Mouse (Mus musculus) testis, postnatal 14 days (tissue): Measurements from ENCODE around the gene Col4a3.

Experiments
- DNase-seq: peaks from one replicate; pipeline ENCODE4 v3.0.0; 2021; ENCODE audit warnings: low spot score

The Col4a3 gene

DNA sequence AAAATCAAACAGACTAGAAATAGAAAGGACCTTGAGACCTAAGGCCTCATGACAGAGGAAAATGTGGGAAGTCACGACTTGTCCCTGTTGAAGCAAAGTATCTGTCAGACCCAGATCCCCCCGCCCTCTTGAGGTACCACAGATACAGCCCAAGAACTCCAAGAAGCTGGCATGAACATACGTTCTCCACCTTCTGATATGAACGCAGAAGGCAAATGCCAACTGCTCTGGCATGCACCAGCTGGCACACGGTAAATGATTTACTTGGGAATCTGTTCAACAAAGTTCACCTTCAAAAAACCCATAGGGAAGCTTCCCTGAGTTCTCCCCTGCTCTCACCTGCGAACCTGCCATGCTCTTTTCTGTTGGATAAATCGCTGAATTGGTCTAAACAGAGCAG, 19.1 kb downstream of the Col4a3 start:
- DNase-seq, result no peak

DNA sequence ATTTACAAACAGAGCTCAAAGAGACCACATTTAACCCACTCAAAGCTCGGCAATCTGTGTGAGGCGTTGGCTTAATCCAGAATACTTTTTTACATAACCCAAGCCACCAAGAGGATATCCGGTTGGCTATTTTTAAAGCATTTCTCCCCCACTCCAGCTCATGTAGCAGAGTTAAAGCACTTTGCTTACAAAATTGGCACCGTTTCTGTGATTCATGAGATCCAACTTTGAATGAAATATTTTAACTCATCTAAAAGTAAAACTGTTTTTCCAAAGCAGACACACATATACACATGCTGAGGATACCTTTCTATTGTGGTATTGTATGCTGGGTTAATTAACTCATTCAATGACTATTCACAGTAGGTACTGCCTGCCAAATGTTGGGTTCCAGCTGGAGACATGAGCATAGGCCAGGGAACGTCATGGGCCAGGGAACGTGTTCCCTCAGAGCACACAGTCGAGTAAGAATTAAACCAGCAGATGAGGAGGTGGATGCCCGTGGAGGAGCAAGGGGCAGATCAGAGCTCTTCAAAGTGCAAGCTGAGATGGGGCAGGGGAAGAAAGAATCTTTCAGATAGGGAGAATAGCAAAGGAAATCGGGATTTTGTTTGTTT, 22.0 kb downstream of the Col4a3 start:
- DNase-seq, result no peak

DNA sequence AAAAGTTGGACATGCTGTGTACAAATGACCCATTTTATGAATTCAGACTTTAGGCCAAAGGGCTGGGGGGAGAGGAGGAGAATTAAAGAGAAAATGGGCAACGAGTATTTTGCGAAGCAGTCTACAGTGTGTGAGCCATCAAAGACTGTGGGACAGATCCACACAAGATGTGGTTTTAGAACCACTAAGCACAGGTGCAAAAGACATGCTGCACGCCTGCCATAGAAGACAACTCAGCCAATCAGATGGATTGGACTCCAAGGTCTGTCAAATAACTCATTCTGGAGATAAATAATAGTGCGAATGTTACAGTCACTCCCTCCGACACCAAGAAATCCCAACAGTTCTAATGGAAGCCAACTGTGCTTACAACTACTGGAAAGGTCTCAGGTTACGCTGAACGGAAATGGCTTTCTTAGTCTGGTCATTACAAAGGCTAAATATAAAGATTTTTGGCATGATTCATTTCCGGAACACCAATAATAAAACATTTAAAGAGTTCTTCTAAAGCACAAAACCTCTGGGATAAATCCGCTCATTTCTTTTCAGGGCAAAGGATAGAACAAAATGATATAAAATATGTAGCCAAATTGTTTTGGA, 25.4 kb downstream of the Col4a3 start:
- no peak for DNase-seq

DNA sequence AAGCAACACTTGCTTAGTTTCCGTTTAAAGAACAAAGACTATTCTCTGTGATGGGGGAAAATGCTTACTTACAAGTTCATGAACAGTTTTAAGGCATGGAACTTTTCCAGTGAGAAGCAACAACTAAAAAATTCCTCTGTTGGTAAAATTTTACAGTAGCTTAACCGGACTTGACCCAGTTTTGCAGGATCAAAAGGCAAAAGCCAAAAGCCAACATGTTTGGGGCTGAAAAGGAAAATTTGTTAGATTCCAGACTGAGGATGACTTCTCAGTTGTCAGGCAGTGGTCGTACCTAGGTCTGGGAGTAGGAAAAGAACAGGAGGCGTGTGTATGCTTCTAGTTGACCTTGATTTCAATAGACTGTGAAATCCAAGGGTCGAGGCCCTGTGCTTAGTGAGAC, 31.3 kb downstream of the Col4a3 start:
- DNase-seq, result no peak

DNA sequence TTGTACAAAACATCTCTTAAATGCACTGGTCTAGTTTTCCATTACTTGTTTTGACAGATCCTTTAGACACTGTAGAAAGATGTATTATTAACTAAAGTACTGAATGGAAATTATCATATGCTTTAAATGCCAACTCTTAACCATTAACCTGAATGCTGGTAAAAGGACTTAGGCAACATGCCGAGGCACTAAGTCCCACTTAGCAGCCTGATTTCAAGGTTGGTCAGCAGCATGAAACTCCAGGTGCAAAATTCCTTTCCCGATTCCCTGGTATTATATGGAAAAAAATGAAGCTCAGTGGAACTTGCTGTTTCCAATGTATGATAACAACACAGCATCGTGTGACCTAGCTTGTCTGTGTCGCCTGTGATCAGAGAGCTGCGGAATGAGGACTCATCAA, 31.9 kb downstream of the Col4a3 start:
- DNase-seq, result no peak

DNA sequence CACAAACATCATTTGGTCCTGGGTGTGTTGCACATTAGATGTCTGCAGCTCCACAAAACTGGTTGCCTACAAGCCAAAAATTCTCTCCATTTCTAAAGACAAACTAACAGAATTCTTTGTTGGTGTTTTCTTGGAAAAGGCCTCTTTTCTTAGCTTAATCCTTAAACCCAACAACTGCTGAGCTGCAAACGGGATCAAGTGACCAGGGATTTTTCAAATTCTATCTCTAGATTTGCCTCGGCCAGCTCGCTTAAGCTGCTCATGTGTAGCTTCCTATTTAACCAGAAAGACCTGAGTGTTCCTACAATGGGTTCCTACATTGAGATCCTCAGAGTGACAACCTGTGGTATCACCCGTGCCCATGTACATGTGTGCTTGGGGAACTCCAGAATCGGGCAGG, 33.3 kb downstream of the Col4a3 start:
- no peak for DNase-seq

DNA sequence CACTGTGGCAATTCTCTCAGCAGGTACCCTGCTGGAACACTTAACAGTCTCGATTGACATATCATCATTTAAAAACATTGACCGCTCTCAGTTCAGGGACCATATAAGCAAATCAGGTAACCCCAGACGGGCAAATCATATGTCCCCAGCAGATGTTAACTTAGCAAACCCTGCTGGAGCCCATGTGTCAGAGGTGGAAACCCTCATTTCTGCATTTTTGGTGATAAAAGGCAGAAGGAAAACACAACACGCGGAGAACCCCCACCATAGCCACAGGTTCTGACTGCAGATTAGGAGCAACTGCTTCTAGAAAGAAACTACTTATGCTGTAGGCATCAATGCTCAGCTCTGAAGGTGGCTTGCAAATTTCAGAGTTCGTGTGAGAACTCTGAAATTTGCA, 38.2 kb downstream of the Col4a3 start:
- no peak for DNase-seq

DNA sequence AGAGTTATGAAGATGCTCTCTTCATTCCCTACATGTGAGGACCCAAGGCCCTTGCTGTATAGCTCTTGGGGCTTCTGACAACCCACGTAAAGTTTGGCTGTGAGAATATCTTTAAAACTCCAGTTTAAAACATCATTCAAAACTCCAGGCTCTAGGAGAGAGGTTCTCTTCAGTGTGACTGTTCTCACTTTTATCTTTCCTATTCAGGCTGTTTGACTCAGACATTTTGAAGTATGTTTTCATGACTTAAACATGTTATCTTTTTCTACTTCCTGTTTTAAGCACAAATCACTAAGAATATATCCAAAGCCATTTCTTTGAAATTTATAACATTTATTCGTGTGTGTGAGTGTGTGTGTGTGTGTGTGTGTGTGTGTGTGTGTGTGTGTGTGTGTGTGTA, 38.8 kb downstream of the Col4a3 start:
- no peak for DNase-seq

DNA sequence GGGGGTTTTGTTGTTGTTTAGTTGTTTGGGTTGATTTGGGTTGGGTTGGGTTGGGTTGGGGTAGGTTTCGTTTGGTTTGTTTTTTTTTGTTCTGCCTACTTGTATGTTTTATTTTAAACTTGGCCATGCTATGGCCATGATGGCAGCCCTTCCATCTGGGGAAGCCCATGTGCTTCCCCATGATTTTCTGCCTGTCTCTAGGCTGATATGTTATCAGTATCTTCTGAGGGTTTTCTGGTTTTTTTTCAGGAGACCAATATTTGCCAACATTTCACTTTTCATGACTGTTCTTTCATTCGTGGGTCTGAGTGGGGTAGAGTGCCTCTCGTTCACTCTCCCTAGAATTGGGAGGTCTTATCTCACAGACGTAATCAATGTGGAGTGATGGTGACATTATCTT, 40.9 kb downstream of the Col4a3 start:
- no peak for DNase-seq

DNA sequence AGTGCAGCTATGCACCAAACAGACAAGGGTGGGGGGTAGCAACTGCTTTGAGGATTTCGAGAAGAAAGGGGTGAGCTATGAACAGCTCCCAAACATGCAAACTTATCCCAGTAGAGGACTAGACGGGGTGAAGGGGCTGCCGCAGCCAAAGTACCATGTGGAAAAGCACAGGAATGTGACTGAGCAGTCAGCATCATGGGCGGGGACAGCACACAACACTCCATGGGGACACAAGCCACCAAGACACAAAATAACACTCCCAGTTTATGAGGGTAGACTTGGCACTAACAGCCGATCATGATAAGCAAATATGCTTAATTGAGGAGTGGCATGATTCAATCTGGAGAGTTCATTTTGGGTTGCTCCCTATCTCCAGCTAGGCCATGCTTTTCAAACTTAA, 42.8 kb downstream of the Col4a3 start:
- no peak for DNase-seq

DNA sequence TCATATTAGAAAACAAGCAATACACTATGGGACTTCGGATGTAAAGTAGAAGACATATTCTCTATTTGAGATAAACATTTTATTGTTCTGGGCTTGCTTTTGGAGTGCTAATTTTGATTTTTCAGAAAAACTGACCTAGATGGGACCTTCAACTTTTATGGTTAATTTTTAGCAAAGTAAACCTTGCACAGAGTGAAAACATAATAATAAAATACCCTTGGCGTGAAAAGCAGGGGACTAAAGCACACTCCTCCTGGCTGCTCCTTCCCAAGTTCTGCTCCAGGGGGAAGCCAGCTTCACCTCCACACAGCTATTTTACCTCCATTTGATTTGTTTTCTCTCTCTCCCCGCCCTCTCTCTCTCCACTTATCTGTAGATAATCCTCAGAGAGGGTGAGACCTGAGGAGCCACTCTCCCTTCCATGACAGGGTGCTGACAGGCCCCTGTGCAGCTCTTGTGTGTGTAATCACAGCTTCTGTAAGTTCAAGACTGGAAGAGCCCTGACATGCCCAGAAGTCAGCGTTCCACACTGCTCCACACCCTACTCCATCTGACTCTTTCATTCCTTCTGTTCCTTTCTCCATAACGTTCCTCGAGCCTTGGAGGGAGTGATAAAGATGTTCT, 44.6 kb downstream of the Col4a3 start:
- DNase-seq, result no peak

DNA sequence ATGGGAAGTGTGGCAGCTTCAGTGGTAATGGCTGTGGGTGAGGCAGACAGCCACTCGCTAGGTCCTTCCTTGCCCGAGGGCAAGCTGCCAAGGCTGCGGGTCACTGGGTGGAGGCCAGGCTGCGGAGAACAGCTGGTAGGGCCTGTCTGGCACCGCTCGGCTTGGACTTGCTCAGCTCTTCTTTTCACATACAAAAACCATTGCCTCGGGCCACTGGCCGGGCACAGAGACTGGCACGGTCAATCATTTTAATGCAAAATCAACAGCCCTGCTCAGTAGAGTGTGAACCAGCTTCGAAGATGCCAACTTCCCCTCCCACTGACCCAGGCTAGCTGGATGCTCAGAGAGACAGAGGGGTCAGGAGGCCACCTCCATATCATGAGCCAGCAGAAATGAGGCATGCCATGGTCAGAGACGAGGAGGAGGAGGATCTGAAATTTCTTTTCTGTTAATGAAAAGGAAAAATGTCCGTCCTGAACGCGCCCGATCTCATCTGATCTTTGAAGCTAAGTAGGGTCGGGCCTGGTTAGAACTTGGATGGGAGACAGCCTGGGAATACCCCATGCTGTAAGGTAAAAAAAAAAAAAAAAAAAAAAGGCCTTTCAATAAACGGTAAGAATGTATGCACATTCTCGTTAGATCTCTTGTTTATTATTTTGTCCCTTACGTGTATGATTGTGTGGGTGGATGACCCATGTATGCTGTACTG, 48.0 kb downstream of the Col4a3 start:
- DNase-seq, result peak; percentile 61

DNA sequence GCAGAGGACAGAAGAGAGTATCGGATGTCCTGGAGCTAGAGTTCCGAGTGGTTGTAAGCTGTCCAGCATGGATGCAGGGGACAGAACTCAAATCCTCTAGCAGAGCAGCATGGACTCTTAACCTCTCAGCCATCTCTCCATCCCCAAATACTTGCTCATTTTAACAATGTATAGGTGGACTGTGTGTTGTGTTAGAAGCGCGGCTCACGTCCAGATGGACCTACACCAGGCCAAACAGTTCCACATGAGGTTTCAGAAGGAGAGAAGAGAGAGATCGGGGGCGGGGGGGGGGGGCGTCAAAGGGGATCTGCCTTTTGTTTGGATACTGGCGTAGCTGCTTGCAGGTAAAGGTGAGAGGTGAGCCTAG, 48.5 kb downstream of the Col4a3 start:
- no peak for DNase-seq

DNA sequence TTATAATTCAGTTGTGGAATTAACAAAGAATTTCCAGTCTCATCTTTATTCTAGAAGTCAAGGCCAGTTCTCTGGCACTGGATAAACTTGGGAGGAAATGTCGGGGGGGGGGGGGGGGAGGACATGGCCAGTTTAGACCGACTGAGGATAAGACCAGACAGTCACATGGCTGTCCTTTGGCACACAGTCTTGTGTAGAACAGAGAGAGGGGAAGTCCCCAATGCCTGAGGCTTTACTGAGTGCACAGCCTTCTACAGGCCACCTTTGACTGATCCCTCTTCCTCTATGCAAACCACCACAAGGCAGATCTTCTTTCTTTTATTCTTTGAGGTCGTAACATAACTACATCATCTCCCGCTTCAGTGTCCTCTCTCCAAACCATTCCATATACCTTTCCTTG, 49.6 kb downstream of the Col4a3 start:
- DNase-seq, result peak; percentile 45

DNA sequence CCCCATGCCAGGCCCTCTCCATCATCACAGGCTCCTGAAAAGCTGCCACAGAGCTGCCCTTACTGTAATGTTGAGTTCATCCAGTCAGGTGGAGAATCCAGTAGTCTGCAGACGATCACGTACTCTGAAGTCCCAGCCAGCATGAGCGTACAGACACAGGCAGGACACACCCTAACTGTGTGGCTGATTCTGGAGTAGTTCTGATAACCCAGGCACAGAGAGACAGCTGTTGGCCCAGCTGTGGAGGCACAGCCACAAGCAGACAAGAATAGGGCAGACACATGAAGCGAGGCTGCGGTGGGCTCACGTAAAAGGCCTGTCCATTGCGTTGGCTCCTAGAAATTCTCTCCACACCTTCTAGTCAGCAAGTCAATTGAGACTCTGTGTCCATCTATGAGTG, 50.7 kb downstream of the Col4a3 start:
- no peak for DNase-seq

DNA sequence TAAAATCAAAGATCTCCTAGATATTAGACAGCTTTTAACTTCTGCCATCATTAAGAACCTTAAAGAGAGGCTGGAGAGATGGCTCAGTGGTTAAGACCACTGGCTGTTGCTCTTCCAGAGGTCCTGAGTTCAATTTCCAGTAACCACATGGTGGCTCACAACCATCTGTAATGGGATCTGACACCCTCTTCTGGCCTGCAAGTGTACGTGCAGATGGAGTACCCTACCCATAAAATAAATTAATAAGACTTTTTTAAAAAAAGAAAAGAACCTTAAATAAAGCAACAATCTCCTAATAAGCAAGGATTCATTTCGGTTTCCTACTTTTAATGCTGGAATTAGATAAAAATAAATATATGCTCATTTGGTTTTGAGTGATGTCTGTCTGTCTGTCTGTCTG, 51.7 kb downstream of the Col4a3 start:
- no peak for DNase-seq

DNA sequence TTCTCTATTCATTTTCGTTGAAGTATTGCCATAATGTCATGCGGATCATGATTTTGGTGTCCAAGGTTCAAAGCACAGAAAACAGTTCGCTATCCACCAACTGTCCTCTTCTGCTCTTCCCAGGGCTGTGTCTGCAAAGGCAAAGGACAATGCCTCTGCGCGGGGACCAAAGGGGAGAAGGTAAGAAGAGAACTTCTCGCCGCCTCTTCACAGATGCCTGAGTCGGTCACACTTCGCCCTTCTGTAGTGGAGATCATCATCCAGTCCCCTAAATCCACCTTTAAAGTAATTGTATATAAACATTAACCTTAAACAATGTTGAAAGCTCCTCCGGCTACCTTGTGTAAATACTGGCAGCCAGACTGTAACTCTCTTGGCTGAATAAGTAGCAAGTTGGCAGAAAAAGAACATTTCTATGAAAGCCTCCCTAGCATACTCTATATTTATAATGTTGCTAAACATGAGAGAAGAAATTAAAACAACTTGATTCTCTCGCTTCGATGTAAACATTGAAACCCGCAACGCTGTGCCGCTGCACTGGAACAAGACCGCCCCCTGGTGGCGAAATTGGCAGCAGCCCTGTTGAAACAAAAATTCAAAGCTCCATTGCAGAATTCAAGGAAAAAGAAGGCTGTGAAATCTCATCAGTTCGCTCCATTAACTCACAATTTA, 54.7 kb downstream of the Col4a3 start:
- peak; percentile 47 for DNase-seq

DNA sequence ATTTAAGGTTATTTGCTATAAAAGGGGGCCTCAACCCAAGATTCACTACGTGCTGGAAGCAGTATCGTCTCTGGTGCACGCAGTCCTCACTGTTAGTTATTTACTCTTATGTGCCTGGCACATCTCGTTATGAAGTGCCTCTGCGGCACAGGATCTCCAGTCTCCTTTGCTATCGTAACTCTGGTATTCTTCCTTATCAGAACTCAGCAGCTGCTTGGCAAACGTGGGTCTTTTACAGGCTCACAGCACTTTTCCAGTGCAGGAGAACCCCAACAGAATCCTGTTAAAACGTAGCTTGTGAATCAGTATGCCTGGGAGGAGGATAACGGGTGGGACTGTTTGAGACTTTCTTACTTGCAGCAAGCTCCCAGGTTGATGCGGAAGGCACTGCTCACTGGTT, 61.3 kb downstream of the Col4a3 start:
- DNase-seq, result peak; percentile 24

DNA sequence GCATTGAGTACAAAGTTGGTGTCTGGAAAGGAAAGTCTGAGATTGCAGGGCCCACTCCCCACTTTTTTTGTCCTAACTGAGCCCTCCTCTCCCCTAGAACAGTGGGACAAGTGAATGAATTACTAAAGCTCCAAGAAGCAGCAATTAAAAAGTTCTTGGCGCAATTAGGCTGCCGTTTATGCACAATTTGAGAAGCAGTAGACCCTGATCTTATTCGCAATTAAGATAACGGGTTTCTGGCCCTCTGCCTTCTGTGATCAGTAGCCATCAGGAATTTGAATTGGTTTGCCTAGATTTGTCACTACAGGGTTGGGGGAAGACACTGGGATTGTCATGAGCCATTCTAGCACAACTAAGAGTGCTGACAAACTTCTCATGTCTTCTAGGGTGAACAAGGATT, 64.1 kb downstream of the Col4a3 start:
- no peak for DNase-seq

DNA sequence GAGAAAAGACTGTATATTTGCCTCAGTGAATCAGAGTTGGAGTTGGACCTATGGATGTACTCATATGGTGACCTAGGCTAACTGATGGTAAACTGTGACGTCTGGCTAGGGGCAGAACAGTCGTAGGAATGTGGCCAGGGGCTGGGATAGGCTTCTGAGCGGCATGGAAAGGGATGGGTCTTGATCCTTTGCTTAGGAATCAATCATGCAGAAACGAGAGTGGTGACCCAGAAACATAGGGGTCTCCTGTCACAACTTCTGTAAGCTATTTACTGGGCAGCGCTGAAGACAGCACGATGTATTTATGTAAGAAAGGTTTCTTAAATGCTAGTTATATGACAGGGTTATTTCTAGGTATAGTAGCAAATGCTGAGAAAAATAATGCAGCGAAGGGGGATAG, 67.3 kb downstream of the Col4a3 start:
- no peak for DNase-seq

DNA sequence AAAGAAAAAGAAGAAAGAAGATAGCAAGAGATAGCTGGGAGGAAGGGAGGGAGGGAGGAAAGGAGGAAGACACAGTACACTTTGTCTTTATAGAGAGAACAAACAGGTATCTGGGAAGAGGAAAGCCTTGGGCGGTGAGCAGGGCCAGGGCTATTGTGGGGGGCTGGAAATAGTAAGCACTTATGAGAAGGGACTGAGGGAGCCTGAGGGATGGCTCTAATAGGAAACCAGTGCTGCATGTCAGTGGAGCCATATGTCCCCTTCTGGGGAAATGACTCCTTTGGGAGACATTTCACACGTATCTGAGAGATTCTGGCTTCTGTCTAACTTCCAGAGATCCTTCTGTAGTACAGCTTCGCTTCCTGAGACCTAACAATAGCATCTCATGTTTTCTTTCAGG, 69.7 kb downstream of the Col4a3 start:
- DNase-seq, result no peak

DNA sequence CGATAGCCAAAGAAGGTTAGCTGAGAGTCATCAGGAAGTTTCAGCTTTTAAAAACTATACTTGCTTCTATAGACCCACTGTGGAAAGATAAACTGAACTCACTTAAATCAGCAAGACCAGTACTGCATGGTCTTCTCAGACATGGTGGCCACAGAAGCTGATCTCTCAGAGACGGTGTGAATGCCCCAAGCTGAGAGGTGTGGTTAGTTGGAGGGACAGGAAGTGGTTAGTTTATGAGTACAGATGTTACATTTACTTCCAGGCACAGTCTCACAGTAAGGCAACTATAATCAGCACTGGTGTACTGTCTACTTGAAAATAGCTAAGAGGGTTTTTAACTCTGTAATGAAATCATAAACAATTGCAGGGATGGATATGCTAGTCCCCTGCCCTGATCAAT, 75.5 kb downstream of the Col4a3 start:
- no peak for DNase-seq

DNA sequence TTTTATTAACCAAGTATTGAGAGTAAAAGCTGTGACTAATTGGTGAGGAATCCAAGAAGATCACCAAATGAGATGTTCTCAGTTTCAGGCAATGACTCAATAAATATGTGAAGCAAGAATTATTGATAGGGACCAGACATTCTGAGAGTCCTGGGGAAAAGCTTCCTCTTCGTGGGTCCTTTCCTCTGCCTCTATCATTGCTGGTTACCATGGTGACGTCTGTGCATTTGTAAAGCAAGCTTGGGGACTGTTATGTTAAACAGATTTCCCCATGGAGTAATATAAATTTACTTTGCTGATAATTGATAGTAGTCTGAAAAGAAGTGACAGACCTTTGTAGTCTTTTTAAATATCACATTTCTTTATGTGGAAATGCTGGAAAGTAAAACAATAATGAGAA, 76.8 kb downstream of the Col4a3 start:
- no peak for DNase-seq
